Mouse (Mus musculus): Measurements from ENCODE around the gene Ank3. TPM values are rescaled to one million over a fixed set of nuclear protein-coding genes. Genes with fewer than 3 reads are reported as not detected.

Gene Ank3
- total RNA-seq, 2 experiments from 2014 or later = 405 to 539 TPM

DNA sequence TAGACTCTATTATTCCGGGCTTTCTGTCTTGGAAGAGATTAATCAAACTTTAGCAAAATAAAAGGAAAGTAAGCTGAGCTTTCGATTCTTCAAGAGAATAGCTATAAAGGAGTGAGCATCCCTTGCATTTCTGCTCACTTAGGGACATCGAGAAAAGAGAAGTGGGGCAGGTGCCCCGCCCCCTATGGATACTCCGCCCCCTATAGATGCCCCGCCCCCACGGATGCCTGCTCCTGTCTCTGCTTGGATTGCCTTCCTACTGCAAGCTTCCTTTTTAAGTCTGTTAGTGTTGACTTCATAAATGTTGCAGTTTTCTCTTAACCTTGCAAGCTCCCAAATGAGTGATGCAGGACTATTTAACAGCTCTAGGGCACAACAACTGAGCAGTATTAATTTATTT, 541.4 kb downstream of the Ank3 start:
- no peak for DNase-seq (ENCODE audit: extremely low spot score in 1 of 2, low spot score in 1 of 2)

DNA sequence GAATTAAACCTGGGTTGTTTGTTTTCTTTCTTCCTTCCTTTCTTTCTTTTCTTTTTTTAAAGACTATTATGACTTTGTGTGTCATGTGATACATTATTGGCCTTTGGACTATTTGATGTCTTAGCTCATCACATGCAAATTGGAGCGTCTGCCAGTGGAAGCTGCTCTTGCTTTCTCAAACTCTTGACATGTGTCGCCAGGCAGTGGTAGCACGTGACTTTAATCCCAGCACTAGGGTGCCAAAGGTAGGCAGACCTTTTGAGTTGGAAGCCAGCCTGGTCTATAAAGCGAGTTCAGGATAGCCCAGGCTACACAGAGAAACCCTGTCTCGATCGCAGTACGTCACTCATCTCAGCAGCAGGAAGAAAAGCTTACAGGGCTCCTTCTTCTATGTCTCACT, 542.4 kb downstream of the Ank3 start:
- DNase-seq (ENCODE audit: extremely low spot score in 1 of 2, low spot score in 1 of 2) = no peak

GRCm38 (mm10) chr10:69944845-69945244, 546.3 kb downstream of the Ank3 start:
- DNase-seq (ENCODE audit: extremely low spot score in 1 of 2, low spot score in 1 of 2) = no peak

DNA sequence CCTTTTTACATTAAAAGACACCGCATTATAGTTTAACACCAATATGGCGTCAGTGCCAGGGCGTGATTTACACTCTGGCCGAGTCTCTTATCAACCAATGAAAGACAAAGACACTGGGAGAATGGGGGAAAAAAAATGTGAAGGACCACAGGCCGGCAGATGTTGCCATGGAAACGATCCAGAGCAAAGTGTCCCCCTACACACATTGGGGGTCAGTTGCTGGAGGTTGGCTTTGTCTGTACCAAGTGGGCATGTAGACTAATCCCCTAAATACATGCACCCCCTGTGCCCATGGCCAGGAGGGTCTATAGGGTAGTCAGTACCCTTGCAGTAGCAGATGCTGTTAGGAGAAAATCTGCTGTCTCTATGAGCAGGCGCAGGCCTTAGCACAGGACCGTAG, 547.3 kb downstream of the Ank3 start:
- DNase-seq (ENCODE audit: extremely low spot score in 1 of 2, low spot score in 1 of 2) = no peak

DNA sequence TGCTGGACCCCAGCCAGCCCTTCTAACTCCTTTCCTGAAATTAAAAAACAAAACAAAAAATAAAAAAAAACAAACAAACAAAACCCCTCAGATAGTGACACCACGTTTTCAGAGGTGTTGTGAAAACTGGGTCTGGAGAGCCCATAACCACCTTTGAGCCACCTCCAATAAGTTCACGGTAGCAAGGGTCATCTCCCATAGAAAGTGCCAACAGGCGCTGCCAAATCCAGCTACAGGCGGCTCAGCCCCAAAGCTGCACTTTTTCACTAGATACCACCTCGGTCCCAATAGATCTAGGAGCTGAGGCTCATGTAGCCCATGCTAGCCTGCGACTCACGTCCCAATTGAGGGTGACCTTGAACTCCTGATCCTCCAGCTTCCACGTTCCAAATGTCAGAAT, 547.7 kb downstream of the Ank3 start:
- no peak for DNase-seq (ENCODE audit: extremely low spot score in 1 of 2, low spot score in 1 of 2)

- no peak for DNase-seq (ENCODE audit: extremely low spot score in 1 of 2, low spot score in 1 of 2)
These were observed 548.5 kb downstream of the Ank3 start for GRCm38 (mm10) chr10:69947093-69947492.

DNA sequence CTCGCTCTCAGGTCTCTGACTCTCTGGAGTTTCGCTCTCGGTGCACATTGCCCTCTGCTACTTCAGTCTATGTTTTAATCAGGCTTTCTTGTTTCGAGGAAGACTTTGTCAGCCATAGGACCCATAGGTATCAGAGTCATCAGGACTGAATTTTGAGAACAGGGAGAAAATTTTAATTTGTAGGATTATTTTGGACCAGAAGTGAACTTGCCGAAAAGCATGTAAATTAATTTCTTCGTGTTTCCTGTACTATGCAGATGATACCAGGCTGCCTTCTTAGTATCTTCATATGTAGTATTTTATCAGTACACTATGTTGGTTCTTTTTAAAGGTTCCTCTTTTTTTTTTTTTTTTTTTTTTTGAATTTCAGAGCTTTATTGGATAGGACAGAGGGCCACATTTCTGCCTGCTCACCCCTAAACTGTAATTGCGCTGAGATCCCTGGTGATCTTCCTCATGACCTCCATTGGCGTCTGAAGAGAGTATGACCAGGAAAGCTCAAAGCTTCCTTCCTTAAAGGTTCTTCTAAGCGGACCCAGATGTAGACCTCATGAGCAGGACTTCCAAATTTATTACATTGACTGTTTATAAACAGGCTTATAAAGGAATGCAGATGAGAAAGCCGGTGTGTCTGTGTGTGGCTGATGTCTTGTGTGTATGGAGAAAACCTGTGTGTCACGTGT, 551.8 kb downstream of the Ank3 start:
- no peak for DNase-seq (ENCODE audit: extremely low spot score in 1 of 2, low spot score in 1 of 2)

GRCm38 (mm10) chr10:69950919-69951236, 552.3 kb downstream of the Ank3 start:
- no peak for DNase-seq (ENCODE audit: extremely low spot score in 1 of 2, low spot score in 1 of 2)

DNA sequence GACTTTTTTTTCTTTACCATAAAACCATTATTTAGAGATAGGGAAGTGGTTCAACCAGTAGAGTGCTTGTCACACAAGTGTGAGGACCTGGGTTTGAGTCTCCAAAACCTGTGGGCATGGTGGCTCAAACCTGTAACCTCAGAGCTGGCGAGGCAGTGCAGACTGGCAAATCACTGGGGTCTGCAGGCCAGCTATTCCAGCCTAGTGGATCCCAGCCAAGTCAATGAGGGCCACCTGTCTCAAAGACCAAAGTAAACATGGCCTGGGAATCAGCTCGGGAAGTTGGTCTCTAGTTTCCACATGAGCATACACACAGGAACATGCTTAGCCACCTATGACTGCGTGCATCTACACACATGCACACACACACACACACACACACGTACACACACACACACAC, 552.9 kb downstream of the Ank3 start:
- no peak for DNase-seq (ENCODE audit: extremely low spot score in 1 of 2, low spot score in 1 of 2)

- no peak for DNase-seq (ENCODE audit: extremely low spot score in 1 of 2, low spot score in 1 of 2)
These were observed 553.7 kb downstream of the Ank3 start for GRCm38 (mm10) chr10:69952316-69952715.

DNA sequence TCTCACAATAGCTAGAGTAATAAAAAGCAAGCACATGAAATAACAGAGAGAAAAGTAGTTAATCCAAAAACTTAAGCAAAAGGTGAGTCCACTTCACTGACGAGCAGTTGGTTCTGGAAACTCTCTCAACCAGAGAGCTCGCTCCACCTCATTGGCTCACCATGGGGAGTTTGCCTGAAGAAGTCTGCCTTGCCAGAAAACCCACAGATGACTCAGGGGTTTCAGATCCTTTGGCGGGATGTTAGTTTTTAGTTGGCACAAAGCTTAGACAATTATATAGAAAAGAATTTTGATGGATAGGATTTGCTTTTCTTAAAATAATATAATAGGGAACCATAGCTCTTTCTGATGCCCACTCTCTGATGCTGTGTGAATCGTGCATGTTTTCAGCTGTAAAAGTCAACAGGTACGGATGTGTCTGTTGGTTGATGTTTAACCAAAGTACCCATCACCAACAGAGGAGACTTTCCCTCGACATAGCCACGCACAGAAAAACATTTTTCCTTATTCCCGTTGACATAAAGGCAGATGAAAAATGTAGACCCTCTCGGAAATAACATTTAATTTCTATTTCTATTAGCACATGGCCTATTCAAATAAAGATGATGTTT, 556.2 kb downstream of the Ank3 start:
- no peak for DNase-seq (ENCODE audit: extremely low spot score in 1 of 2, low spot score in 1 of 2)

- no peak for DNase-seq (ENCODE audit: extremely low spot score in 1 of 2, low spot score in 1 of 2)
These were observed 563.7 kb downstream of the Ank3 start for GRCm38 (mm10) chr10:69962226-69962625.

DNA sequence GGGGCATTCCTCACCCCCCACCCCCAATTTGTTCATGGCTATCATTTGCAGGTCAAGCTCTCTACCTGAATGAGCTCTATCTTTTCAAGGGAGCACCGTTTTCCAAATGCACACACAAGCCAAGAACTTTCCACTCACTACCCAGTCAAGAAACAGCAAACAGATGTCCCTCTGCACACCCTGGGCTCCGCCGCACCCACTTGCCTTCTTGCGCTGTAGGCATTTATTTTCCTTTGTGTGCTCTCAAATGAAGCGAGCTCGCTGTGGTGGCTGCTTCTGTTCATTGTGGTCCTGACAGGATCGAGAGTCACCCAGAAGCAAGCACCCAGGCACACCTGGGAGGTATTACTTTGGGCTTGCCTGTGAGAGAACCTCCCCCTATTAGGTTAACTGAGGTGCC, 564.4 kb downstream of the Ank3 start:
- DNase-seq (ENCODE audit: extremely low spot score in 1 of 2, low spot score in 1 of 2) = no peak

DNA sequence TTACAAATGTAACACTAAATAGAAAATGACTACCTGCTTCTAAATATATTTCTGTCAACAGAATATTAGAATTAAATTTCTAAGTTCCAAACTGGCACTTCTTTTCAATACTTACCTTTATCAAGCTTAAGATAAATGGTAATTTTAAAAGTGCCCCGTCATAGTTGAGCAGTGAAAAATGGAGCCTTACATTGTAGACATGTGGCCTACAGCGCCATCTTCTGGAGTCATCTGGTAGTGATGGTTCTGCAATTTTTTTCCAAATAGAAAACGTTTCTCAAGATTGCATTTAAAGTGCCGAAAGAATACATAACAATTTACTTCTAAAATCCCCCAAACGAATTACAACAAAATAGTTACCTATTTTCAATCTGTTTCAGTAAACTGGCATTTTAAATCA, 566.0 kb downstream of the Ank3 start:
- peak in 1 of 2 experiments; percentile 69 for DNase-seq (ENCODE audit: extremely low spot score in 1 of 2, low spot score in 1 of 2)

GRCm38 (mm10) chr10:69965085-69965484, 566.5 kb downstream of the Ank3 start:
- no peak for DNase-seq (ENCODE audit: extremely low spot score in 1 of 2, low spot score in 1 of 2)

DNA sequence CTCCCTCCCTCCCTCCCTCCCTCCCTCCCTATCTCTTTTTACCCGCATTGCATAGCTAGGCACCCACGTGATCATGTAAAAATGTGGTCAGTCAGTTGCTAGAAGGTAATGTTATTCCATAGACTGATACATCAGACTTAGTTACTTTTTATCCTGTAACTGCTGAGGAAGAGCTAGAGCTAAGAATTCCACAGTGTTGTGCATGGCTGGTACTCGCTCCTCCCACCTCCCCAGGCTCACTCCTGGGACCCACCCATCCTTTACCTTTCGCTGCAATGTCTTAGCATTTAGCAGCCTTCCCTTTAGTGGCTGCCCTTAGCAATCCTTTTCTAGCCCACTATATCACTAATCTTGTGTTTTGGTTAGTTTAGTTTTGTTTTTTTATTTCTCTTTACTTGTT, 569.4 kb downstream of the Ank3 start:
- no peak for DNase-seq (ENCODE audit: extremely low spot score in 1 of 2, low spot score in 1 of 2)

DNA sequence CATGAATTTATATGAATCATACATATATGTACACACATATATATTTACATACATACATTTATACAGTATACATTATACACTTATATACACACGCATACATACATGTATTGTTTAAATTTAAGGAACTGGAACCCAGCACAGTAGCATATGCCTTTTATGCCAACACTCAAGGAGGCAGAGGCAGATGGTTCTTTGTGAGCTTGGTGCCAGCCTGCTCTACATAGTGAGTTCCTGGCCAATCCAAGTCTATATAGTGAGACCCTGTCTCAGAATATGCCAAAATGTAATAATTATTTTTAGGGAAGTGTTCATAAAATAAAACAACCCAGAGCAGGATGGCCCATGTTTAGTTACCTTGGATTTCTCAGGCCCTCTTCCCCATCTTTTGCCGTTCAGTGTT, 581.1 kb downstream of the Ank3 start:
- no peak for DNase-seq (ENCODE audit: extremely low spot score in 1 of 2, low spot score in 1 of 2)

DNA sequence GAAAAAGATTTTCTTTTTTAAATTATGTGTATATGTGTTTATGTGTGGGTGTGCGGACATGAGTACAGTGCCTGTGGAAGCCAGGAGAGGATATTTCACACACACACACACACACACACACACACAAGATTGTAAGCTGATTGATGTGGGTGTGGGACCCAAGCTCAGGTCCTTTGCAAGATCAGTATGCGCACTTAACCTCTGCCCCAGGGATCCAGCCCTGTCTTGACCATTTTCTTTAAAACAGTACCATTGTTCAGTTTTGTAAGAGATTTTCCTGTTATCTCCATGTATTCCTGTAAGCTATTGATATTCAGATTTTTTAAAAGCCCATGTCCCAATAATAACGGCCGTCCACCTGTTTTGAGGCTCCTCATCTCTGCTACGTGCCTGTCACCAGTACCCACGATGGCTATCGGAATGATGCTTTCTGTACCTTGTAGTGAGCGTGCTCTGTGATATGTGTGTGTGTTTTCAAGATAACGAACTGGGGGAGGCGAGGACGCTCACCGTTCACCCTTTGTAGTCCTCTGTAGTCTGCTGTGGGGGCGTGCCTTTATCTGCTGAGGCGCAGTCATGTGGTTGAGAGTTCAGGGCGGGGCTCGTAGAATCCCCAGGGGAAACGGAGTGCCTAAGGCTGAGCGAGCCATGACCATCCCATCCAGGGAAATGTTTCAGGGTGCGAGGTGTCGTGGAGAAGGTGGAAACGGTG, 583.0 kb downstream of the Ank3 start:
- DNase-seq (ENCODE audit: extremely low spot score in 1 of 2, low spot score in 1 of 2) = no peak

DNA sequence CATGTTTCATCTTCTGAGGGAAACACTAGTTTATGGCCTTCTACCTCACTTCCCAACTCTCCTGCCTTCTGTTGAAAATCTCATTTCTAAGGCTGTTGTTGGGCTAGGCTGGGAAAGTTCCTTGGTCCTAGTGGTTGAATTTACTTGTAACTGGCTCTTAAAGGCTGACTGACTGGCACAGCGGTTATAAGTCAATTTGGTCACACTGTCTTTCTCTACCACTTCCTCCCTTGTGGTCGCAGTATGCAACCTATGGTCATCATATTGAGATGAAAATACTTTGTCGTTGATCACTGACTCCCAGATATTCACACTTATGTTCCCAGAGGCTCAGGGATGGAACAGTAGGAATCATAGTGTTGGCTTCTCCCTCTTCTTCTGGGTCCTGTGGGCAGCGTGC, 584.1 kb downstream of the Ank3 start:
- no peak for DNase-seq (ENCODE audit: extremely low spot score in 1 of 2, low spot score in 1 of 2)

GRCm38 (mm10) chr10:69987496-69987895, 588.9 kb downstream of the Ank3 start:
- DNase-seq (ENCODE audit: extremely low spot score in 1 of 2, low spot score in 1 of 2) = no peak

GRCm38 (mm10) chr10:69997082-69997481, 598.5 kb downstream of the Ank3 start:
- DNase-seq (ENCODE audit: extremely low spot score in 1 of 2, low spot score in 1 of 2) = no peak

DNA sequence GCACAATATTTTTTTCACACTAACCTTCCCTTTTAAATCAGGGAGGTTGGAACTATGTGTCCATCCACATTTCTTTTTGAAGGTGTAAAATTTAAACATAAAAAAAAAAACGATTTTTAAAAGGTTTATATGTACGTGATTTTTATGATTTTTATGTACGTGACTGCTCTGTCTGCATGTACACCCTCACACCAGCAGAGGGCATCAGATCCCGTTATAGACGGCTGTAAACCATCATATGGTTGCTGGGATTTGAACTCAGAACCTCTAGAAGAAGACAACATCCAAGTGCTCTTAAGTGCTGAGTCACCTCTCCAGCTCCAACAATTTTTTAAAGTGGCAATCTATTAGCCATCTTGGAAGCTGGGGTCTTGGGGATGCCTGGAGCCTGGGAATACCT, 605.5 kb downstream of the Ank3 start:
- no peak for DNase-seq (ENCODE audit: extremely low spot score in 1 of 2, low spot score in 1 of 2)
